Mouse (Mus musculus): Measurements from ENCODE around the gene Akap12.

The Akap12 gene

DNA sequence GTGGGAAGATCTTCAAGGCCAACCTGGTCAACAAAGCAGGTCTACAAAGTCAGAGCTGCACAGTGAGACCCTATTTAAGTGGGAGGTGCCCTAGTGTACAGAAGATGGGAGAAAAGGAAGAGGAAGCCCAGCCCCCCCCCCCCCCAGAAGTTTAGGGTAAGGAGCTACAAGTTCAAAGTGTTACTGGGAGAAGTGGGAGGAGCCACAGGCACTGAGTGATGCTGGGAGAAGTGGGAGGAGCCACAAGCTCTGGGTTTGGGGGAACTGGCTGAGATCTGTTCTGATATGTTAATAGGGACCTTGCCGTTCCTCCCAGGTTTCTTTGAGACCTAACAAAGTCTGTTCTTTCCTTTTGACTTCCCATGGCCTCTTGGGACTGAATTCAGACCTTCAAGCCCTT, 18.6 kb downstream of the Akap12 start:
- no peak for DNase-seq (ENCODE audit: low read depth, low spot score)

GRCm38 (mm10) chr10:4285752-4286151, 19.6 kb downstream of the Akap12 start:
- DNase-seq (ENCODE audit: low read depth, low spot score) = no peak

GRCm38 (mm10) chr10:4289171-4289570, 23.0 kb downstream of the Akap12 start:
- DNase-seq (ENCODE audit: low read depth, low spot score) = no peak

DNA sequence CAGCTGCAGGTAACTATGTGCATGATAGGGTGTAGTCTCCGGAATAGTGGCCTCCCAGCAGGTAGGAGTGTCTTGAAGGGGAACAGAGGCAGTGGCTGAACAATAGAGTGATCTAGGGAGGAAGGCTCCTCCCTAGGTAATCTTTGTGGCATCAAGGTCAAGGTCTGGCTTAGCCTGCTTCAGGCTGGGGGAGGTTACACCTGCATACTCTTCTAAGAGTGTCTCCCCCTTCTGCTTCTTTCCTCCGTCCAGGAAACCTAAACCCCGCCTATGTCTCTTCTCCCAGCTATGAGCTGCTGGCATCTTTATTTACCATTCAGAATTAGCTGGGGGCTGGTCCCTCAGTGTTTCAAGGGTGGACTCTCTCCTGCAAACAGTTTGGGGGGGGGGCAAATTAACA, 23.5 kb downstream of the Akap12 start:
- DNase-seq (ENCODE audit: low read depth, low spot score) = no peak

GRCm38 (mm10) chr10:4290145-4290544, 24.0 kb downstream of the Akap12 start:
- no peak for DNase-seq (ENCODE audit: low read depth, low spot score)

DNA sequence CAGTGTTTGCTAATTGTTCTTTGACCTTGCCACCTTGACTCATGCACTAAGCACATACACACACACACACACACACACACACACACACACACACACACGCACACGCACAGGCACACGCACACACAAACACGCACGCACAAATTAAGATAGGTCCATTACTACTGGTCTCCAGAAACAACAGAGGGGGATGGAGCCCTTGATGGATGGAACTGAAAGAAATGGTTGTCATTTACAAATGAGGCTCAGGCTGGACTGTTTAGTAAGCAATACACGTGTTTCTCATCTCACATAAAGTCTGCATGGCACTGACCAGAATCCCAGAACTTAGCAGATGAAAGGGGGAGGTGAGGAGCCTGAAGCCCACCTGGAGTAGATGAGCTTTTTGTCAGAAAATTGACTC, 24.4 kb downstream of the Akap12 start:
- DNase-seq (ENCODE audit: low read depth, low spot score) = no peak

DNA sequence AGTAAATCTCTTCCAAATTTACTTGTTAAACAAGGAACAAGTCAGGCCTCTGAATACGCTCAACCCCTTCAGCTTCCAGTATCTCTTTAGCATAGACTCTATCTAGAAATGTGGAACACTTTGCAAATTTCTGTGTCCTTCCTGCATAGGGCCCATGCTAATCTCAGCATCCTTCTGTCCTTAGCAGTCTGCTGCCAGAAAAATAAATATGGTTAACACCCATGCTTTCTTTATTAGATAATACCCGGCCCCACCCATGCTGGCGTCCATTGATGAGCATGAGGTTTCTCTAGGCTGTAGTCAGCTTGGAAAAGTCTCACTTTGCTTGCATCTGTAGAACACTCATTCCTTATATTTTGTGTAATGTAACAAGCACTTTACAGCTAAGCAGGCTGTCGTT, 27.2 kb downstream of the Akap12 start:
- no peak for DNase-seq (ENCODE audit: low read depth, low spot score)

- no peak for DNase-seq (ENCODE audit: low read depth, low spot score)
Observed at GRCm38 (mm10) chr10:4303558-4303957, 37.4 kb downstream of the Akap12 start.

GRCm38 (mm10) chr10:4323885-4324284, 57.7 kb downstream of the Akap12 start:
- no peak for DNase-seq (ENCODE audit: low read depth, low spot score)

GRCm38 (mm10) chr10:4325562-4325961, 59.4 kb downstream of the Akap12 start:
- DNase-seq (ENCODE audit: low read depth, low spot score) = no peak

GRCm38 (mm10) chr10:4327716-4328115, 61.5 kb downstream of the Akap12 start:
- no peak for DNase-seq (ENCODE audit: low read depth, low spot score)

DNA sequence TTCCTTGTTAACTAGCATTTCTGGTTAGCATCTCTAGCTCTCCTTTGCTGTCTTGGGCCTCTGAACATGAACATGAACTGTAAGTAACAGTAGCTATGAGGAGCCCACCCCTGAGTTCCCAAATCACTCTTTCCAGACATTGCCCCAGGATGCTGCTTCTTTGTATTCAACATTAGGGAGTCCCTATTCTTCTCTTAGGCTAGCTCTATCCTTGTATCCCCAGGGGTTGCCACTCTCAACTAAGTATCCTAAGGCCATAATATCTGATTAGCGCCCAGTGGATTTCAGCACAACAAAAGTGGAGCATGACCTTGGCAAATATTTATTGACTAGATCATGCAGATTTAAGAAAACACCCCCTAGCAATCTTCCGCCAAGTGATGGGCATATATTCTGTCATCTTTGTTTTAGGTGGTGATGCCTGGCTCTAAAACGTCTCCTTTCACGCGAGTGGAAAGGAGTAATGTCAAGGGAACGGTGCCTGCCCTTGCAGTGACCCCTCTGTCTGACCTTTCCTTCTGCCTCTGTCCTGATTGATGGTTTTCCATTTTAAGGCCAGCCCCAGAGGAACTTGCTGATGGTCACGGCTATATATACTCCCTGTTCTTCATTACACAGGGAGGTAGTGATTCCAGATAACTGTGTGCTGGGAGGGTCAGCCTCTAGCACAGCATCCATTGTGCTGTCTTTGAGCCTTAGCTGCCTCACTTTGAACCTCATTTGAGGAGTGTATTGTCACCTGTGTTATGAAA, 66.2 kb downstream of the Akap12 start:
- DNase-seq (ENCODE audit: low read depth, low spot score) = no peak

GRCm38 (mm10) chr10:4333319-4333718, 67.1 kb downstream of the Akap12 start:
- no peak for DNase-seq (ENCODE audit: low read depth, low spot score)

- DNase-seq (ENCODE audit: low read depth, low spot score) = peak; percentile 54
Observed at GRCm38 (mm10) chr10:4334039-4334683, 68.0 kb downstream of the Akap12 start.

- peak; percentile 54 for DNase-seq (ENCODE audit: low read depth, low spot score)
Observed at GRCm38 (mm10) chr10:4338863-4339461, 72.8 kb downstream of the Akap12 start.

GRCm38 (mm10) chr10:4341430-4341829, 75.2 kb downstream of the Akap12 start:
- DNase-seq (ENCODE audit: low read depth, low spot score) = no peak

- peak; percentile 79 for DNase-seq (ENCODE audit: low read depth, low spot score)
Observed at GRCm38 (mm10) chr10:4346489-4347135, 80.4 kb downstream of the Akap12 start.

- DNase-seq (ENCODE audit: low read depth, low spot score) = no peak
Observed at GRCm38 (mm10) chr10:4347136-4347492, 80.9 kb downstream of the Akap12 start.

DNA sequence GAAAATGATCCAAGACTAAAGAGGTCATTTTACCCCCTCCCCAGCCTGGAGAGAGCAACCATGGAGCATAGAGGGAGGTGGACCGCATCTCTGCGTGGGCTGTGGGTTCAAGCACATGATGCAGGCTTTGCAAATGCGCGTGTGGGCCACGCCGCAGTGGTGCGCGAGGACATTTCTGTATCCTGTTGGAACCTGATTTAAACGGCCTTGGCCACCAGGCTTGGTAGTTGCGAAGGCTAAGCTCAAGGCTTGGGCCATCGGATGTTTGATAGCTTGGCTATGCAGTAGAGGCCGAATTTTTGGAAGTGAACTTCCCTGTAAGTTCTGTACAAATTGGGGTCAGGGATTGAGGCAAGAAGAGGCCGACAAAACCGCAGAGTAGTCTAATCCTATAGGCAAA, 81.4 kb downstream of the Akap12 start:
- no peak for DNase-seq (ENCODE audit: low read depth, low spot score)

DNA sequence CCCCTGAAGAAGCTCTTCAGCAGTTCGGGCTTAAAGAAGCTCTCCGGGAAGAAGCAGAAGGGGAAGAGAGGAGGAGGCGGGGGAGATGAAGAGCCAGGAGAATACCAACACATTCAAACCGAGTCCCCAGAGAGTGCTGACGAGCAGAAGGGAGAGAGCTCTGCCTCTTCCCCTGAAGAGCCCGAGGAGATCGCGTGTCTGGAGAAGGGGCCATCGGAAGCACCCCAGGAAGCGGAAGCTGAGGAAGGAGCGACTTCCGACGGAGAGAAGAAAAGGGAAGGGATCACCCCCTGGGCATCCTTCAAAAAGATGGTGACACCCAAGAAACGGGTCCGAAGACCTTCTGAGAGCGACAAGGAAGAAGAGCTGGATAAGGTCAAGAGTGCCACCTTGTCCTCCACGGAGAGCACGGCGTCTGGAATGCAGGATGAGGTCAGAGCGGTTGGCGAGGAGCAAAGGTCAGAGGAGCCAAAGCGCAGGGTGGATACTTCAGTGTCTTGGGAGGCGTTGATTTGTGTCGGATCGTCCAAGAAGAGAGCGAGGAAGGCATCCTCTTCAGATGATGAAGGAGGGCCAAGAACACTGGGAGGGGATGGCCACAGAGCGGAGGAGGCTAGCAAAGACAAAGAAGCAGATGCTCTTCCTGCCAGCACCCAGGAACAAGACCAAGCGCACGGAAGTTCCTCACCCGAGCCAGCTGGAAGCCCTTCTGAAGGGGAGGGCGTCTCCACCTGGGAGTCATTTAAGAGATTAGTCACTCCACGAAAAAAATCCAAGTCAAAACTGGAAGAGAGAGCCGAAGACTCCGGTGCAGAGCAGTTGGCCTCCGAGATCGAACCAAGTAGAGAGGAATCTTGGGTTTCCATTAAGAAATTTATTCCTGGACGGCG, 88.4 kb downstream of the Akap12 start:
- DNase-seq (ENCODE audit: low read depth, low spot score) = no peak

DNA sequence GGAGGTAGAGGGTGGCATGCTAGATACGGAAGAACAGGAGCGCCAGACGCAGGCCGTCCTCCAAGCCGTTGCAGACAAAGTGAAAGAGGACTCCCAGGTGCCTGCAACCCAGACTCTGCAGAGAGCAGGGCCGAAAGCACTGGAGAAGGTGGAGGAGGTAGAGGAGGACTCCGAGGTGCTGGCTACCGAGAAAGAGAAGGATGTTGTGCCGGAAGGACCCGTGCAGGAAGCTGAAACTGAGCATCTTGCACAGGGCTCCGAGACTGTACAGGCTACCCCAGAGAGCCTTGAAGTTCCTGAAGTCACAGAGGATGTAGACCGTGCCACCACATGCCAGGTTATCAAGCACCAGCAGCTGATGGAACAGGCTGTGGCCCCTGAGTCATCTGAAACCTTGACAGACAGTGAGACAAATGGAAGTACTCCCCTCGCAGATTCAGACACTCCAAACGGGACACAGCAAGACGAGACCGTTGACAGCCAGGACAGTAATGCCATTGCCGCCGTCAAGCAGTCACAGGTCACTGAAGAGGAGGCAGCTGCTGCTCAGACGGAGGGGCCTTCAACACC, 89.8 kb downstream of the Akap12 start:
- no peak for DNase-seq (ENCODE audit: low read depth, low spot score)

Measured in embryo, embryonic 11.5 days (tissue).